ENCODE assay signal across 24 mouse cellular contexts in the genomic region with DNA sequence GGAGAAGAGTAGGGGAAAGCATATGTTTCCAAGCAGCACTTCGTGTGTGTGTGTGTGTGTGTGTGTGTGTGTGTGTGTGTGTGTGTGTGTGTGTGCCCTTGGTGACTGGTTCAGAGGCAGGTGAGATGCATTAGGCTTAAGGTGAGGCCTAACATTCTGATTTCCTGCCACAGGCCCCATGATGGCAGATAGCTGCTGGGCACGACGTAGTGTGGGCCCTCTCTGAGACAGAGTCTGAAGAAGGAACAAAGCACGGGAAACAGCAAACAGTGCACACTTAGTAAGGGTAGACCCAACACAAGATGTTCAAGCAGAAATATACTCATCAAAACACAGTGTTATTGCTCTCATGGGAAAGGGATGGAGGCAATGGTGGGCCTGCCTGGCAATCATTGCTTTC.
"Had no signal": no experiment of that assay in that cellular context is flagged by ENCODE, and none has a peak within 500 bp of the region (broad histone marks: within the 10 kb centered on the region; RNA-seq: fewer than 3 reads in every experiment).

No protein-coding gene starts in this region.

- DNase-seq: gastrocnemius, postnatal 14 days; gastrocnemius, postnatal 36 days; heart, adult 11 months; heart, adult 2 months; heart, postnatal 4 days; kidney, adult 18-20 months; kidney, adult 8-10 months; kidney, postnatal 10 days; kidney, postnatal 25 days; kidney, postnatal 4 days; liver had no signal

- H3K4me1 ChIP-seq: heart, embryonic 13.5 days; heart, embryonic 15.5 days; hindbrain, embryonic 10.5 days; hindbrain, embryonic 12.5 days; limb, embryonic 10.5 days; limb, embryonic 12.5 days had no signal

- H3K9ac ChIP-seq: heart, embryonic 13.5 days; heart, embryonic 15.5 days; hindbrain, embryonic 12.5 days; hindbrain, embryonic 14.5 days; limb, embryonic 12.5 days had no signal

- ATAC-seq: hindbrain, embryonic 16.5 days; intestine, embryonic 16.5 days had no signal

- H3K4me3 ChIP-seq: heart, adult 2 months; heart, embryonic 13.5 days; heart, embryonic 15.5 days; hindbrain, embryonic 10.5 days; hindbrain, embryonic 12.5 days; layer of hippocampus, adult 2 months; left cerebral cortex, adult 2 months; limb, embryonic 10.5 days; limb, embryonic 12.5 days had no signal

- H3K27ac ChIP-seq: heart, adult 2 months; heart, embryonic 13.5 days; heart, embryonic 15.5 days; hindbrain, embryonic 10.5 days; hindbrain, embryonic 12.5 days; hindbrain, embryonic 14.5 days; layer of hippocampus, adult 2 months; left cerebral cortex, adult 2 months; limb, embryonic 10.5 days; limb, embryonic 12.5 days had no signal

- H3K4me2 ChIP-seq: heart, embryonic 11.5 days; heart, embryonic 13.5 days; heart, embryonic 15.5 days; hindbrain, embryonic 12.5 days; hindbrain, embryonic 14.5 days; limb, embryonic 12.5 days; liver, embryonic 11.5 days had no signal

- H3K27me3 ChIP-seq: heart, embryonic 13.5 days; heart, embryonic 15.5 days; hindbrain, embryonic 12.5 days; limb, embryonic 12.5 days had no signal

- H3K9me3 ChIP-seq: heart, embryonic 13.5 days; heart, embryonic 15.5 days; hindbrain, embryonic 10.5 days; hindbrain, embryonic 12.5 days; limb, embryonic 10.5 days; limb, embryonic 12.5 days had no signal

- H3K36me3 ChIP-seq: heart, embryonic 13.5 days; heart, embryonic 15.5 days; hindbrain, embryonic 10.5 days; hindbrain, embryonic 12.5 days; limb, embryonic 10.5 days; limb, embryonic 12.5 days had no signal
